Mouse (Mus musculus): Measurements from ENCODE around the gene Plce1.

The Plce1 gene

DNA sequence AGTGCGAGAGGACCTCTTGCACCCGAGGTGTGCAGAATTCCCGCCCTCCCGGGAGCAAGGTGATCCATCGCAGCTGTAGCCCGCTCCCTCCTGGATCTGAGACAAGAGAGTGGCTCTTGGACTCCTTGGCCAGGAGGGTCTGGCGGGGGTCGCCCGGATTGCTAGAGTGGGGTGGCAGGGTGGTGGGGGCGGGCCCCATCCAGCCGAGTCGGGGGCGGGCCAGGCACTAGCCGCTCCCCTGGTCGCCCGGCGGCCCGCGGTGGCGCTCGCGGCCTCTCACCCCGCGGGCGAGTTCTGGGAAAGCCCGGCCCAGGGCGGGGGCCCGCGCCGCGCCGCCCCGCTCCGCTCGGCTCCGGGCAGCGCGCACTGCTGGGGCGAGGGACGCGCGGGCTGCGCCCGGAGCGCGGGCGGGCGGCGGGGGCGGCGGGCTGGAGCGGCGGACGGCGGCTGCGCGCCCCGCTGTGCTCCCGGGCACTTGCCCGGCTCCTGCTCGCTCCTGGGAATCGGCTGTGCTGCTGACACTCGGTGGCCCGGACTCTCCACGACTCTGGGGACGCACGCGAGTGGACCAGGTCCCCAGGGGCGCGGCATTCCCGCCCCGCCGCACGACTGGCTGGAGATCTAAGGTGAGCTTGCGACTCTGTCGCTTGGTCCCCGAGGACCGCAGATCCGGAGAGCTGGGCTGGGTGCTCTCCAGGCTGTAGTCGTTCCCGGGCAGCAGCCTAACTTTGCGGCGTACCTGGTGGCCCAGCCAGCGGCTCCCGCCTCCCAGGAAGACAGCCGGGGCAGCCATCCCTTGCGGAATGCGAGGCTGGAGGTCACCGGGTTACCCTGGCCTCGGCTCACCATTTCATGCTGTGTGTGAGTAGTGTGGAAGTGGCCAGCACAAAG is at the start of gene Plce1:
Plce1 (plus strand) TSS at position 379 of the 891 bp plus-strand sequence.
- DNase-seq (ENCODE audit: low read depth, low spot score), result peak; percentile 54

DNA sequence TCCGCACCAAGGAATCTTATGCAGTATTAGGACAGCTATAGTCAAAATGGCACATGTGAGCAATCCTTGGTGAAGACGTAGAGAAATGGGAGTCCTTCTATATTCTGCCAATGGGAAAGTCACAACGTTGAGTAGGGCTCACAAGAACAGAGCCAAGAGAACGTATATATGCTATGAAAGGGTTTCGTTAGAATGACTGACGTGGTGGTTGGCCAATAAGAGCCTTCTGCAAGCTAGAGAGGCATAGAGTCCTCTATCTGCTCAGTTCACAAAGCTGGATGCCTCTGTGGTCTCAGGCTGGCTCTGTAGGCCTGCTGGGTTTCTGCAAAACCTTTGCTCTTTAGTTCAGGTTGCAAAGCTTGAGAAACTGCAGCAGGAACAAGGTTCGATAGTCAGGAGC is 49.6 kb upstream of the Plce1 start:
- DNase-seq (ENCODE audit: low read depth, low spot score), result no peak

- no peak for DNase-seq (ENCODE audit: low read depth, low spot score)
Observed at GRCm38 (mm10) chr19:38432021-38432420, 48.9 kb upstream of the Plce1 start.

DNA sequence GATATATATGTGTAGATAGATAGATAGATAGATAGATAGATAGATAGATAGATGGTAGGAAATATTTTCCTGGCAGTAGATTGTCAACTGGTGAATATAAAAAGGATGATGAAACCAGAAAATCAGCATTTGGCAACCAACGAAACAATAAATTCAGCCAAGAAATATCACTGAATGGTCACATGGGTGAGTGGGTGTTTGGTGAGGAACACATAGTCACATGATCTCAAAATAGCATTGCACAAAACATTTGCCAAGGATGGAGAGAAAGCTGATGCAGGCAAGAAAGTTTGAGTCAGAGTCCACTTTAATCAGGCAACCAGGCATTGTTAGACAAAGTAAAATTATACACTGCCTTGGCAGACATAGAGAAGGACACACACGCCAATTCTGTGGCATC is 47.5 kb upstream of the Plce1 start:
- no peak for DNase-seq (ENCODE audit: low read depth, low spot score)

DNA sequence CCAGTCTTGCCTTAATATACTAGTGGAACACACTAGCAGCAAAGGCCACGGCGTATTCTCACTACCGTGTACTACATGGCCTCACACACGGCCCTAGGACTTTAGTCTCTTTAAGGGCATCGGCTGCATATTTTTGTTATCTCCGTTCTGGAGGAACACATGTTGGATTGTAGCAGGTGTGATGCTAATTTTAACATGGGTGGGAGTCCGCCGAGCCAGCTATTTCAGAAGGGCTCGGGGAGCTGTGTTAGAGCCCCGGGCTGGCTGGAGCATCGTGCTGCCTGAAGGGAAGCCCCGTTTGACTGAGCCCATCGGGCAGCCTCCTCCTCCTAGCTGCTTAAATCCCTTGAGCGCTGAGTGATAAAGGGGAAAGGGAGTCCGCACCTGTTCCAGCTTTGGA is 45.7 kb upstream of the Plce1 start:
- DNase-seq (ENCODE audit: low read depth, low spot score), result no peak

GRCm38 (mm10) chr19:38441860-38442259 is 39.0 kb upstream of the Plce1 start:
- DNase-seq (ENCODE audit: low read depth, low spot score), result no peak

GRCm38 (mm10) chr19:38445758-38446157 is 35.2 kb upstream of the Plce1 start:
- DNase-seq (ENCODE audit: low read depth, low spot score), result no peak

DNA sequence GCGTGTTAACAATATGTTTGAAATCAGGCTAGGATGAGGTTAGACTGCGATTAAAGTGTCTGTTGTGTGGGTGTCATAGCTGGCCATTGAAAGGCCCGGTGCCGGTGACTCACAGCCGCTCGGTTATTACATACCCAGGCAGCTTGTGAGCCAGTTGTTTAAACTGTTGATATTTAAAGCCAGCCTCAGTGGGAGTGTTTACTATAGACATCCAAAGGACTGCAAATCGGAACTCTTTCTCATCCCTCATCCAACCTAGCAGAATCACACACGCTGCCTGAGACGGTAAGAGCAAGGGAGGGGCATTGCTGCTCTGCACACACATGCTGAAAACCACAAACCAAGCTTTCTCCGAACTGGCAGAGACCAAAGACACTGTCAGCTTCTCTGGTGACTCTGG is 25.7 kb upstream of the Plce1 start:
- DNase-seq (ENCODE audit: low read depth, low spot score), result no peak

- no peak for DNase-seq (ENCODE audit: low read depth, low spot score)
Observed at GRCm38 (mm10) chr19:38458996-38459395, 21.9 kb upstream of the Plce1 start.

DNA sequence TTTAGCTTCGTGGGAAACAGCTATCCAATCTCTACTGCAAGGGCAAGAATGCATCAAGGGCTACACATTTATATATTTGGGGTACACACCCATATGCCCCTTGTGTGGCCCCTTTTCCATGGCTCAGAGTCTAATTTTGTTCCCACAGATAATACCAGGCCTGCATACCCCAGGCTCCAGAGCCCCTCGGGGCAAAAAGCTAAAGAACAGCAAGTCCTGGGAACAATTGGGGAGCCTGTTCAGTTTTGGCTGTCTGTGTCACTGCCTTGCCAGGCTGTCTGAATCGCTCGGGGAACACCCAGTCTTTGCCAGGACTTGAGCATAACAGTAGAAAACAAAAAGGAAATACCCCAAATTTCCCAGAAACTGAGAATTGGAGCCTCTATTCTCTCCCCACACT is 20.2 kb upstream of the Plce1 start:
- DNase-seq (ENCODE audit: low read depth, low spot score), result no peak

GRCm38 (mm10) chr19:38470257-38470893 is 10.5 kb upstream of the Plce1 start:
- DNase-seq (ENCODE audit: low read depth, low spot score), result no peak

DNA sequence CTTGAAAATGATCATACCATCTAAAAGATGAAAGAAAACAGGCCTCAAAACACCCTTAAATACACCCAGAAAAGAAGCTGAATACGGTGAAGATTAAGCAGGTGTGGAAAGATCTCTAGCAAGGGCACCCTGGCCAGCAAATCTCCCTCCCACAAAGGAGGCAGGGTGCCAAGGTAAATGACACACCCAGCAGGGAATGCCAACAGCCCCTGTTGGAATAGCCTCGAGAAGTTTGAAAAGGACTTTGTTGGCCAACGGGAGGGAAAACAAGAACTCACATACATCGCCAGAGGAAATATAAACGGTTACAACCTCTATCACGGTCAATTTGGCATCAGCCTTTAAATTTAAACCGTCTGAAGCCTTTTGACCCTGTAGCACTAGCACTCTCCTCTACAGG is 5.5 kb upstream of the Plce1 start:
- no peak for DNase-seq (ENCODE audit: low read depth, low spot score)

DNA sequence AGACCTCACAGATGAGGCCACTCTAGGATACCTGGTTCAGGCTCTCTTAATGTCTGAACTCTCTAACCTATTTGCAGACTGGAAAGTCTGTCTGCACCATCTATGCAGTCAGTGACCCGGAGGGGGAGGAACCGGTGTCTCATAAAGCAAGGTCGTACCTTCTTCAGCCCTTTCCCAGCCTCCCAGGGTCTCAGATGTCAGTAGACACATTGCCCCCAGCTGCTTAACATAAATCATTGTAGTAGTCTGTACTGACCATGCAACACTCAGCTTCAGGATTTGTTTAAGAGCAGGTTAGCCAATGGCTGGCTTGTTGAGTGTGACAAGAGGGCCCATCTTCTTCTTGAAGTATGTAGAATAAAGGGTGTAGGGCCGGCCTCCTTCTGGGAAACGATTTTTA is 2.6 kb upstream of the Plce1 start:
- peak; percentile 78 for DNase-seq (ENCODE audit: low read depth, low spot score)

DNA sequence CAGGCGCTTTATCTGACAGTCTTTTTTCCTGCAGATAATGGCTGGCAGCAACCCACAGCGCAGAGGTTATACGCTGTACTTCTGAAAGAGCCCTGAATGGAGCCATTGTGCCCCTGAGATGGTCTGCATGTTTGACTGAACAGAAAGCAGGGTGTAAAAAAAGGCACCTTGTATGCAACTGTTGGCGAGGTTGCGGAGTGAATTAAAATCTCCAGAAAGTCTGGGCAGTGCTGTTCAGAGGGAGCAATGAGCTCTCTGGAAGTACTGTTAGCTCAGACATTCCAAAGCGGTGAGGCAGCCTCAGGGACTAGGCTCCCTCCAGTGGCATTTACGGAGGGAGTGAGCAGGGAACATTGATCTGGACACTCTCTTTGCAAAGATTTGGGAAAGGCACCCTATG is 2.0 kb upstream of the Plce1 start:
- peak; percentile 78 for DNase-seq (ENCODE audit: low read depth, low spot score)

DNA sequence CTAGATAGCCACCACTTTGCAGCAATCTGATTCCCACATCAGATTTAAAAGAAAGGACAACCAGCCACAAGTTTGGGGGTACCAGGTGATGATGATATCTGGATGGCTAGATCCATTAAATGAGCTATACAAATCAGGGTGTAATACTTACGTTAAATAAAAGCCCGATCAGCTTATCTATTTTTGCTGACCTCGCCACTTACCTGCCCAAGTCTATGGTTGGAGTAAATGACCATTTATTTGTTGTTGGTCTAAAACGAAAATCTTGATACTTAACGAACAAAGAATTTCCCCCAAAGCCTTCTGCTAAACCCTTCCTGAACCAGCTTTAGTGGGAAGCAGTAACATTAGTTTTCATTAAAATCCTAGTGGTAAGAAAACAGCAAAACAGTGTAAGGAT is 1.4 kb upstream of the Plce1 start:
- DNase-seq (ENCODE audit: low read depth, low spot score), result no peak

DNA sequence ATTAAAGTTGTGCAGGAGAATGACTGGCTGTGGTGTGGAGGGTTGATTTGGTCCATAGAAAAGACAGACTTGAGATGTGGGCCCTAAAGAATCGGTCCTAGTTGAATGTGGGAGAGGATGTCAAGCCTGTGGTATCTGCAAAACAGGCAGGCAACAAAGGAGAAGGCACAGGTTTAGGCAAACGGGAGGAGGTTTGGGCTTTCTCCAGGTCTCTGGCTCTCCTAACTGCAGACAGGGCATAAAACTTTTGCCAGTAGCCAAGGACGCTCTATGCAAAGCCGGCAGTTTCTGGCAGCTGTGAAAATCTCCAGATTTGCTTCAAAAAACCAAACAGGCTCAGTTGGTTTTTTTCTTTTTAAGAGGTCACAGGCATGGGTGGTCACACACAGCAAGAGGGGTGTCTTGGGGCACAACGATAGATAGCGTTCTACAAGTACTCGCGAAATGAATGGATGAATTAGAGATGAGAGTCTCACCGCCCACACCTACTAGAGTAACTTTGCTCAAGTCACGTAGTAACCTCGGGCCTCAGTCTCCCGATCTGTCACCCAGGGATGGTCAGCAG is 671 bp upstream of the Plce1 start:
- DNase-seq (ENCODE audit: low read depth, low spot score), result no peak

GRCm38 (mm10) chr19:38481906-38482305 is 997 bp downstream of the Plce1 start:
- no peak for DNase-seq (ENCODE audit: low read depth, low spot score)

DNA sequence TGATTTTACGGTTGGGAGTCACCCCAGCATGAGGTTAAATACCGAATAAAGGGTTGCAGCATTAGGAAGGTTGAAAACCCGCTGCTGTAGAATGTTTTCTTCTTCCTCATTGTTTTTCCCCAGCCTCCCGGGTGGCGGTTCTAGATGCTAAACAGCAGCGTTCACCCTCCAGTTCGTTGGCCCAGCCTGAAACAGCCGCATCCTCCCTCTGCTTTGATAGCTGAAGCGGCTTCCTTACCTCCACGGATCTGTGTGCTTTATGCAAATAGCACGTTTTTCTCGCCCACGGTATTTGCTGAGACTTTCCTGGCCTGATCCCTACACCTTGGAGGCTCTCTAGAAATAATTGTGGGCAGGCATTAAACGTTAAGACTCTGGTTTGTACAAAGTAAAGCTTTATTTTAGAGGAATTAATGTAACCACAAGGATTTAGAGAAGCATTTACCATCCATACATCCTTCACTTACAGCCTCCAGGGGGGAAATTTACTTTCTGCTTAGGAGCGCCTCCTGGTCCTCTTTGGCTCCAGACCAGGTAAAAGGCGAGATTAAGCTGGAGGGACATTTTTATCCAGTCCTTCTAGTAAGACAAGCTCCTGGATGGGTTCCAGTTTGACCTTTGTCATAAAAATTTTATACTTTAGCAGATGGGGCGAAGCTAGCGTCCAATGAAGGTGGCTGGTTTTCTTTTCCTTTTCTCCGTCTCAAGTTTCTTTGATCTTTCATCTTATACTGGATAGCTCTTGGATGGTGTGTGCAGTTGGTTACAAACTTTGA is 1.7 kb downstream of the Plce1 start:
- DNase-seq (ENCODE audit: low read depth, low spot score), result no peak

DNA sequence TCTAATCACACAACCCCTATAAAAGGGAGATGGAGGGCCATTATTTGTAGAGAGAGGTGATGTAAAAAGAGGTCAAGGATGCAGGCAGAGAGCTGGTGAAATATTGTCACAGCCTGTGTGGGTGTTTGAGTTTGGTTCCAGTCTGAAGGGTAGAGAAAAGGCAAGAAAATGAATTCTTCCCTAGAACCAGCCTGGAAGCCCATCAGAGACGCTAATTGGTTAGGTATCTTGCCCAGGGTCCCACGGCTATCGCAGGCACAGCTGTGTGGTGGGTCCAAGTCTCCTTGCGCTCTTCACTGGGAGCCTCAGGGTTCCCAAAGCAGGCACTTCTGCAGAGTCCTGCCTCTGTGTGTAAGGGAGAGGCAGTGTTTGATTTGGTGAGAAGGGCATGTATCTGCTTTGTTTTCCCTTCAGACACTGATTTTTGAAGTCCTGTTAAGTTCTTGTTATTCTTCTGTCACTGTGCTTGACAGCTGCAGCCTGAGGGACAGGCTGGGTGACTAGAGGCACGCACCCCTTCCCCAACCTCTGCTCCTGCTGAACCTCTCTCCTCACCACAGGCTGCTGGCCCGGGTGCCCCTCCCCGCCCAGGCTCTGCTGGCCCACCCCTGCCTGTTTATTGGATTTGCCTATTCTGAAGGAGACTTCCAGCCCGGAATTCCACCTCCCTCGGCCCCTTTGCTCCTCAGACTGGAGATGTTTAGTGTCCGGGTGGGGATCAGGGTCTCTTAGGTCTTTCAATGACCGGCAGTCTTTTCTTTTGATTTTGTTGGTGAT is 5.1 kb downstream of the Plce1 start:
- DNase-seq (ENCODE audit: low read depth, low spot score), result no peak

GRCm38 (mm10) chr19:38487501-38487900 is 6.6 kb downstream of the Plce1 start:
- no peak for DNase-seq (ENCODE audit: low read depth, low spot score)

All from mesoderm, embryonic 11.5 days (tissue).